Mouse (Mus musculus): ENCODE data around the gene Tmem109. TPM values are rescaled to one million over a fixed set of nuclear protein-coding genes. Genes with fewer than 3 reads are reported as not detected.

The Tmem109 gene
- polyA plus RNA-seq, 1 experiment from 2014 or later, result 75.4 TPM

- H3K36me3 ChIP-seq, result no peaks in the 10 kb centered on the region
- no peak overlapping the region for H3K9ac ChIP-seq
- H3K4me3 ChIP-seq (replicated peaks), result no peak overlapping the region
- no peak overlapping the region for H3K4me2 ChIP-seq (replicated peaks)
- no peaks in the 10 kb centered on the region; the same call in 1 of the 2 replicates for H3K27me3 ChIP-seq (replicated peaks)
- ATAC-seq, result no peak
- H3K27ac ChIP-seq, result no peak overlapping the region
- no peaks in the 10 kb centered on the region for H3K4me1 ChIP-seq (replicated peaks)
- 12% methylated on average over 5 of the region's 5 CpGs for WGBS
- no peaks in the 10 kb centered on the region for H3K9me3 ChIP-seq
Observed at GRCm38 (mm10) chr19:10831424-10831823, 50.4 kb downstream of the Tmem109 start.

GRCm38 (mm10) chr19:10829436-10830175 is 52.2 kb downstream of the Tmem109 start, which contains the start of gene Cd6:
Cd6 (minus strand) TSS chr19:10830058.
- H3K4me3 ChIP-seq (replicated peaks), result no peak within 1 kb of the TSS
- no peaks in the 10 kb centered on the region for H3K36me3 ChIP-seq
- no peaks in the 10 kb centered on the region for H3K4me1 ChIP-seq (replicated peaks)
- H3K9me3 ChIP-seq, result no peaks in the 10 kb centered on the region
- H3K27me3 ChIP-seq (replicated peaks), result no peaks in the 10 kb centered on the region; the same call in 1 of the 2 replicates
- no peak for ATAC-seq
- no peak within 1 kb of the TSS for H3K4me2 ChIP-seq (replicated peaks)
- no peak within 1 kb of the TSS for H3K27ac ChIP-seq
- 88% methylated on average over 16 of the region's 16 CpGs for WGBS
- no peak within 1 kb of the TSS for H3K9ac ChIP-seq

- Histone ChIP-seq H3K4me2 (replicated peaks) (no peak overlapping the region), H3K9ac (no peak overlapping the region), H3K27me3 (replicated peaks) (no peaks in the 10 kb centered on the region; the same call in 1 of the 2 replicates), H3K9me3 (no peaks in the 10 kb centered on the region), H3K36me3 (no peaks in the 10 kb centered on the region), H3K27ac (no peak overlapping the region), H3K4me1 (replicated peaks) (no peaks in the 10 kb centered on the region), H3K4me3 (replicated peaks) (no peak overlapping the region)
- 88% methylated on average over 5 of the region's 5 CpGs for WGBS
- no peak for ATAC-seq
Observed at GRCm38 (mm10) chr19:10828321-10828720, 53.5 kb downstream of the Tmem109 start.

GRCm38 (mm10) chr19:10824061-10824460 is 57.7 kb downstream of the Tmem109 start:
- 78% methylated on average over 7 of the region's 7 CpGs for WGBS
- no peaks in the 10 kb centered on the region for H3K4me1 ChIP-seq (replicated peaks)
- no peak for ATAC-seq

DNA sequence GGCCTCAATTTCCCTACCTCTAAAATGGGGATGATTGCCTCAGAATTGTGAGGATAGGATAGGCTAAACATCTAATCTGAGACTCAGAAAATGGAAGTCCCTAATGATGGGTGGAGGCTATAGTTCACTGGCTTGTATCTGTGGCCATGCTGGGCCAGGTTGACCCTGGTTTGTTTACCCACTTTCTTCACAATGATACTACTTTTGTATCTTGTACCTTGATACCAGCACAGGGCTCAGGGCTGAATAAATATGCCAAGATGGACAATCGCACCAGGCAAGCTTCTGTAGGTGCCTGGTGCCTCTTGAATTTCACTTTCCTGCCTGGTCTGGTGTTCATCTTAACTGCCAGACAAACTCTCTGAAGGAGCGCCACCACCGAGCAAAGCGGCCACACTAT is 59.3 kb downstream of the Tmem109 start:
- Histone ChIP-seq H3K4me3 (replicated peaks) (no peak overlapping the region), H3K36me3 (no peaks in the 10 kb centered on the region), H3K9me3 (no peaks in the 10 kb centered on the region), H3K9ac (no peak overlapping the region), H3K27ac (no peak overlapping the region), H3K4me1 (replicated peaks) (no peaks in the 10 kb centered on the region), H3K27me3 (replicated peaks) (no peaks in the 10 kb centered on the region), H3K4me2 (replicated peaks) (no peak overlapping the region)
- ATAC-seq, result no peak
- 84% methylated on average over 4 of the region's 4 CpGs for WGBS

More at GRCm38 (mm10) chr19:10824061-10824460, 57.7 kb downstream of the Tmem109 start:
- no peak overlapping the region for H3K27ac ChIP-seq
- no peak overlapping the region for H3K4me3 ChIP-seq (replicated peaks)
- no peaks in the 10 kb centered on the region for H3K36me3 ChIP-seq
- no peaks in the 10 kb centered on the region for H3K9me3 ChIP-seq
- H3K9ac ChIP-seq, result no peak overlapping the region
- no peak overlapping the region for H3K4me2 ChIP-seq (replicated peaks)
- H3K27me3 ChIP-seq (replicated peaks), result no peaks in the 10 kb centered on the region

GRCm38 (mm10) chr19:10821319-10821718 is 60.5 kb downstream of the Tmem109 start:
- no peak overlapping the region for H3K27ac ChIP-seq
- H3K36me3 ChIP-seq, result no peaks in the 10 kb centered on the region
- H3K4me2 ChIP-seq (replicated peaks), result no peak overlapping the region
- H3K9ac ChIP-seq, result no peak overlapping the region
- no peak for ATAC-seq
- H3K4me3 ChIP-seq (replicated peaks), result no peak overlapping the region
- no peaks in the 10 kb centered on the region for H3K9me3 ChIP-seq
- H3K4me1 ChIP-seq (replicated peaks), result no peaks in the 10 kb centered on the region
- WGBS, result 70% methylated on average over 7 of the region's 7 CpGs
- no peaks in the 10 kb centered on the region for H3K27me3 ChIP-seq (replicated peaks)

Other genes with a start within 250 kb of the Tmem109 start
- 3.4 and 4.8 TPM in 2 replicates for gene Vwce, start 247.8 kb downstream of the Tmem109 start, polyA plus RNA-seq (2015; fragmentation: Nextera tagmentation; extraction: Ambion mirVana)
- gene Pga5, start 203.9 kb downstream of the Tmem109 start, polyA plus RNA-seq (2015; fragmentation: Nextera tagmentation; extraction: Ambion mirVana), result 0.39 and 0.61 TPM in 2 replicates
- gene Vps37c, start 193.3 kb downstream of the Tmem109 start, polyA plus RNA-seq (2015; fragmentation: Nextera tagmentation; extraction: Ambion mirVana), result 28.1 and 28.7 TPM in 2 replicates
- gene Cd5, start 143.0 kb downstream of the Tmem109 start, polyA plus RNA-seq (2015; fragmentation: Nextera tagmentation; extraction: Ambion mirVana), result 0.10 and 0.13 TPM in 2 replicates
- 0.19 and 0.57 TPM in 2 replicates for gene Cd6, start 51.9 kb downstream of the Tmem109 start, polyA plus RNA-seq (2015; fragmentation: Nextera tagmentation; extraction: Ambion mirVana)
- gene Slc15a3, start 42.3 kb downstream of the Tmem109 start, polyA plus RNA-seq (2015; fragmentation: Nextera tagmentation; extraction: Ambion mirVana), result 0.30 and 0.65 TPM in 2 replicates
- 37.7 TPM in 2 replicates for gene Tmem132a, start 12.1 kb downstream of the Tmem109 start, polyA plus RNA-seq (2015; fragmentation: Nextera tagmentation; extraction: Ambion mirVana)
- gene Prpf19, start 13.2 kb upstream of the Tmem109 start, polyA plus RNA-seq (2015; fragmentation: Nextera tagmentation; extraction: Ambion mirVana), result 35.8 and 39.2 TPM in 2 replicates
- gene Zp1, start 38.6 kb upstream of the Tmem109 start, polyA plus RNA-seq (2015; fragmentation: Nextera tagmentation; extraction: Ambion mirVana), result not detected in 2 replicates
- 0.05 and 0.06 TPM in 2 replicates for gene Ptgdr2, start 55.2 kb upstream of the Tmem109 start, polyA plus RNA-seq (2015; fragmentation: Nextera tagmentation; extraction: Ambion mirVana)
- gene Ccdc86, start 67.3 kb upstream of the Tmem109 start, polyA plus RNA-seq (2015; fragmentation: Nextera tagmentation; extraction: Ambion mirVana), result 29.0 and 29.5 TPM in 2 replicates
- gene Ms4a10, start 92.7 kb upstream of the Tmem109 start, polyA plus RNA-seq (2015; fragmentation: Nextera tagmentation; extraction: Ambion mirVana), result 37.4 and 51.1 TPM in 2 replicates
- gene Ms4a15, start 111.2 kb upstream of the Tmem109 start, polyA plus RNA-seq (2015; fragmentation: Nextera tagmentation; extraction: Ambion mirVana), result 0.21 and 0.28 TPM in 2 replicates
- 33.2 and 37.9 TPM in 2 replicates for gene Ms4a18, start 136.0 kb upstream of the Tmem109 start, polyA plus RNA-seq (2015; fragmentation: Nextera tagmentation; extraction: Ambion mirVana)
- 21.8 and 23.7 TPM in 2 replicates for gene Ms4a8a, start 199.1 kb upstream of the Tmem109 start, polyA plus RNA-seq (2015; fragmentation: Nextera tagmentation; extraction: Ambion mirVana)
- not detected in 2 replicates for gene 1700017D01Rik, start 248.9 kb upstream of the Tmem109 start, polyA plus RNA-seq (2015; fragmentation: Nextera tagmentation; extraction: Ambion mirVana)

All from intestine, embryonic 15.5 days (tissue).